26 mouse cellular contexts compared by ENCODE assay signal in genomic region chr11:76224631-76225030, GRCm38 (mm10). TPM values are rescaled to one million over a fixed set of nuclear protein-coding genes. Genes with fewer than 3 reads are reported as not detected.
DNase-seq lines count a peak whose midpoint lies in the region; ATAC-seq lines count a peak whose summit lies in the region.
"Had no signal": no experiment of that assay in that cellular context is flagged by ENCODE, and none has a peak within 500 bp of the region (broad histone marks: within the 10 kb centered on the region; RNA-seq: fewer than 3 reads in every experiment).

No protein-coding gene starts in this region.

- no peak overlapping the region for H3K4me3 ChIP-seq in heart, embryonic 10.5 days
- no peak overlapping the region for H3K4me3 ChIP-seq in heart, embryonic 12.5 days
- H3K4me3 ChIP-seq in neural tube, embryonic 15.5 days (replicated peaks): no peak overlapping the region
- H3K4me3 ChIP-seq: embryonic facial prominence, embryonic 13.5 days; embryonic facial prominence, embryonic 15.5 days; erythroblast, embryonic 14.5 days; forebrain, embryonic 10.5 days; forebrain, embryonic 12.5 days had no signal

- no peak for ATAC-seq in heart, embryonic 12.5 days (ENCODE audit: insufficient number of reproducible peaks, low FRiP score)
- no peak for ATAC-seq in frontal cortex, adult (ENCODE audit: low TSS enrichment)
- ATAC-seq in neural tube, embryonic 15.5 days (ENCODE audit: low FRiP score): no peak
- ATAC-seq: activated CD4-positive, CD25-positive, alpha-beta regulatory T cell, adult 4 months; CD4-positive, CD25-positive, alpha-beta regulatory T cell, adult 4 months; forebrain, embryonic 14.5 days; forebrain, postnatal 0 days; Patski had no signal

- no peaks in the 10 kb centered on the region for H3K4me1 ChIP-seq in heart, embryonic 10.5 days
- 0 out of 2 replicates have a peak, but pooled peaks cover 2% of the 10 kb centered on the region for H3K4me1 ChIP-seq in heart, embryonic 12.5 days (replicated peaks)
- H3K4me1 ChIP-seq in neural tube, embryonic 15.5 days: no peaks in the 10 kb centered on the region
- H3K4me1 ChIP-seq: embryonic facial prominence, embryonic 13.5 days; embryonic facial prominence, embryonic 15.5 days; forebrain, embryonic 10.5 days; forebrain, embryonic 12.5 days had no signal

- no peak overlapping the region for H3K9ac ChIP-seq in heart, embryonic 12.5 days
- H3K9ac ChIP-seq in neural tube, embryonic 15.5 days (replicated peaks): no peak overlapping the region
- H3K9ac ChIP-seq: embryonic facial prominence, embryonic 13.5 days; embryonic facial prominence, embryonic 15.5 days; forebrain, embryonic 12.5 days; forebrain, postnatal 0 days had no signal

- H3K36me3 ChIP-seq in heart, embryonic 10.5 days: peaks cover 58% of the 10 kb centered on the region
- peaks cover 54% of the 10 kb centered on the region for H3K36me3 ChIP-seq in heart, embryonic 12.5 days
- peaks cover 47% of the 10 kb centered on the region for H3K36me3 ChIP-seq in neural tube, embryonic 15.5 days

- 90% methylated on average over 5 of the region's 5 CpGs for WGBS in heart, embryonic 10.5 days
- 82% methylated on average over 5 of the region's 5 CpGs for WGBS in heart, embryonic 12.5 days
- 95% methylated on average over 5 of the region's 5 CpGs for WGBS in neural tube, embryonic 15.5 days

- peak; percentile 9 for DNase-seq in heart, embryonic 10.5 days (ENCODE audit: low spot score)
- peak; percentile 58 for DNase-seq in R1 (ENCODE audit: low read depth, low spot score)
- DNase-seq: adrenal gland, adult 8-10 months; adrenal gland, postnatal 14 days; adrenal gland, postnatal 36 days; B cell, adult 2 months; cerebellum, adult 11-12 months; cerebellum, adult 2 months; cerebellum, adult 9-10 months; cerebellum, postnatal 10 days; cerebellum, postnatal 25 days; forebrain, postnatal 0 days had no signal

- no peak overlapping the region for H3K4me2 ChIP-seq in heart, embryonic 12.5 days
- no peak overlapping the region for H3K4me2 ChIP-seq in neural tube, embryonic 15.5 days
- H3K4me2 ChIP-seq: embryonic facial prominence, embryonic 13.5 days; embryonic facial prominence, embryonic 15.5 days; forebrain, embryonic 12.5 days had no signal

- H3K27ac ChIP-seq in heart, embryonic 10.5 days: no peak overlapping the region
- no peak overlapping the region for H3K27ac ChIP-seq in heart, embryonic 12.5 days (ENCODE audit: poor library complexity, severe bottlenecking)
- no peak overlapping the region for H3K27ac ChIP-seq in neural tube, embryonic 15.5 days (replicated peaks)
- H3K27ac ChIP-seq: embryonic facial prominence, embryonic 13.5 days; embryonic facial prominence, embryonic 15.5 days; forebrain, embryonic 10.5 days; forebrain, embryonic 12.5 days had no signal

- H3K9me3 ChIP-seq in heart, embryonic 10.5 days: no peaks in the 10 kb centered on the region
- H3K9me3 ChIP-seq in heart, embryonic 12.5 days (replicated peaks): no peaks in the 10 kb centered on the region
- no peaks in the 10 kb centered on the region for H3K9me3 ChIP-seq in neural tube, embryonic 15.5 days (replicated peaks)
- H3K9me3 ChIP-seq: embryonic facial prominence, embryonic 13.5 days; embryonic facial prominence, embryonic 15.5 days; forebrain, embryonic 10.5 days; forebrain, embryonic 12.5 days; G1E had no signal

- no peaks in the 10 kb centered on the region for H3K27me3 ChIP-seq in heart, embryonic 10.5 days (ENCODE audit: insufficient read depth, poor library complexity, severe bottlenecking)
- H3K27me3 ChIP-seq in heart, embryonic 12.5 days (replicated peaks): no peaks in the 10 kb centered on the region
- no peaks in the 10 kb centered on the region for H3K27me3 ChIP-seq in neural tube, embryonic 15.5 days (replicated peaks)
- H3K27me3 ChIP-seq: CH12.LX; embryonic facial prominence, embryonic 13.5 days; embryonic facial prominence, embryonic 15.5 days; forebrain, embryonic 12.5 days; Patski had no signal

RNA-seq across cellular contexts. Expression of gene Gemin4, which starts 7.2 kb away (rescaled TPM):
- 40.0 and 42.1 TPM in 2 replicates for polyA plus RNA-seq in heart, embryonic 10.5 days (2016; fragmentation: Nextera tagmentation; extraction: Ambion mirVana)
- 19.0 and 25.7 TPM in 2 replicates for polyA plus RNA-seq in heart, embryonic 12.5 days (2016; fragmentation: Nextera tagmentation; extraction: Ambion mirVana)
- 13.8 and 20.1 TPM in 2 replicates for polyA plus RNA-seq in neural tube, embryonic 15.5 days (2015; fragmentation: Nextera tagmentation; extraction: Ambion mirVana)

RNA-seq across cellular contexts. Expression of gene Dbil5, which starts 7.2 kb away (rescaled TPM):
- 0.80 and 1.1 TPM in 2 replicates for polyA plus RNA-seq in heart, embryonic 10.5 days (2016; fragmentation: Nextera tagmentation; extraction: Ambion mirVana)
- polyA plus RNA-seq in heart, embryonic 12.5 days (2016; fragmentation: Nextera tagmentation; extraction: Ambion mirVana): 0.64 and 0.72 TPM in 2 replicates
- 0.38 and 0.79 TPM in 2 replicates for polyA plus RNA-seq in neural tube, embryonic 15.5 days (2015; fragmentation: Nextera tagmentation; extraction: Ambion mirVana)
- polyA plus RNA-seq: activated CD4-positive, CD25-positive, alpha-beta regulatory T cell, adult 4 months; erythroblast, embryonic 14.5 days; forebrain, embryonic 14.5 days had no signal

RNA-seq across cellular contexts. Expression of gene Mrm3, which starts 18.9 kb away (rescaled TPM):
- 27.8 and 29.1 TPM in 2 replicates for polyA plus RNA-seq in heart, embryonic 10.5 days (2016; fragmentation: Nextera tagmentation; extraction: Ambion mirVana)
- 20.4 and 24.2 TPM in 2 replicates for polyA plus RNA-seq in heart, embryonic 12.5 days (2016; fragmentation: Nextera tagmentation; extraction: Ambion mirVana)
- polyA plus RNA-seq in neural tube, embryonic 15.5 days (2015; fragmentation: Nextera tagmentation; extraction: Ambion mirVana): 27.3 and 28.1 TPM in 2 replicates

RNA-seq across cellular contexts. Expression of gene Glod4, which starts 18.9 kb away (rescaled TPM):
- 126 and 135 TPM in 2 replicates for polyA plus RNA-seq in heart, embryonic 10.5 days (2016; fragmentation: Nextera tagmentation; extraction: Ambion mirVana)
- polyA plus RNA-seq in heart, embryonic 12.5 days (2016; fragmentation: Nextera tagmentation; extraction: Ambion mirVana): 111 TPM in 2 replicates
- polyA plus RNA-seq in neural tube, embryonic 15.5 days (2015; fragmentation: Nextera tagmentation; extraction: Ambion mirVana): 112 and 123 TPM in 2 replicates

RNA-seq across cellular contexts. Expression of gene Fam57a, which starts 45.2 kb away (rescaled TPM):
- 32.7 and 35.9 TPM in 2 replicates for polyA plus RNA-seq in heart, embryonic 10.5 days (2016; fragmentation: Nextera tagmentation; extraction: Ambion mirVana)
- polyA plus RNA-seq in heart, embryonic 12.5 days (2016; fragmentation: Nextera tagmentation; extraction: Ambion mirVana): 28.3 and 28.7 TPM in 2 replicates
- 24.4 and 36.0 TPM in 2 replicates for polyA plus RNA-seq in neural tube, embryonic 15.5 days (2015; fragmentation: Nextera tagmentation; extraction: Ambion mirVana)
- polyA plus RNA-seq: erythroblast, embryonic 14.5 days had no signal
